Mouse (Mus musculus) CH12.LX (cell line): ENCODE results near the gene Herc4. TPM values are rescaled to one million over a fixed set of nuclear protein-coding genes. Genes with fewer than 3 reads are reported as not detected.

Experiments used
- DNase-seq: peaks from one replicate; pipeline ENCODE4 v3.0.0-alpha.2; 2013; ENCODE audit errors: extremely low read depth
- H3K27ac ChIP-seq: 2 replicates; pipeline ENCODE4 v1.5.1; 2012; ENCODE audit warnings: low read depth, mild to moderate bottlenecking, control low read depth, moderate library complexity; ENCODE audit not compliant: insufficient read depth
- H3K27me3 ChIP-seq: replicated peaks from 2 replicates; pipeline ENCODE3; 2012; ENCODE audit warnings: inconsistent platforms
- H3K36me3 ChIP-seq, 2 experiments: replicated peaks in 1 of 2; 2 replicates each; pipeline versions ENCODE3 to v1.6.1; 2012; ENCODE audit warnings: inconsistent platforms in 1 of 2, low read length in 1 of 2, mild to moderate bottlenecking in 1 of 2, mixed read lengths in 1 of 2, moderate library complexity in 1 of 2; ENCODE audit not compliant: control insufficient read depth in 1 of 2, insufficient read depth in 1 of 2
- H3K4me1 ChIP-seq, 2 experiments: 2 replicates each; pipeline ENCODE4 v1.6.1; 2012; ENCODE audit warnings: inconsistent platforms in 1 of 2, moderate library complexity in 1 of 2; ENCODE audit not compliant: insufficient read depth in 2 of 2, control insufficient read depth in 1 of 2
- H3K4me2 ChIP-seq: 2 replicates; pipeline ENCODE4 v1.6.1; 2012; ENCODE audit warnings: low read depth, mild to moderate bottlenecking, control low read depth; ENCODE audit not compliant: poor library complexity, insufficient read depth, severe bottlenecking
- H3K4me3 ChIP-seq, 3 experiments: fragments of 150-350 bp in 1 of 3; sonication (generic) in 1 of 3; replicated peaks in 1 of 3; 2 replicates each; pipeline versions ENCODE3 to v1.5.1; 2011 to 2012; ENCODE audit warnings: low read depth in 2 of 3, low read length in 2 of 3, mild to moderate bottlenecking in 2 of 3, moderate library complexity in 2 of 3, control low read depth in 1 of 3, improper control_type of control experiment in 1 of 3, inconsistent platforms in 1 of 3, mixed read lengths in 1 of 3; ENCODE audit not compliant: poor library complexity in 1 of 3
- H3K79me2 ChIP-seq: replicated peaks from 2 replicates; pipeline ENCODE4 v1.6.1; 2012; ENCODE audit warnings: mild to moderate bottlenecking, moderate library complexity; ENCODE audit not compliant: control insufficient read depth, poor library complexity, insufficient read depth, severe bottlenecking; ENCODE audit errors: extremely low read depth
- H3K9ac ChIP-seq: 2 replicates; pipeline ENCODE4 v1.6.1; 2012; ENCODE audit warnings: low read depth, mild to moderate bottlenecking, control low read depth, moderate library complexity; ENCODE audit not compliant: insufficient read depth
- H3K9me3 ChIP-seq: replicated peaks from 2 replicates; pipeline ENCODE3; 2012; ENCODE audit warnings: low read length, inconsistent platforms, mixed read lengths
- BHLHE40 ChIP-seq: IDR thresholded peaks from 2 replicates; pipeline ENCODE4 v1.6.1; 2011; ENCODE audit warnings: mild to moderate bottlenecking, low read depth, low read length, improper control_type of control experiment
- CHD1 ChIP-seq: IDR thresholded peaks from 2 replicates; pipeline ENCODE4 v1.6.1; 2012; ENCODE audit warnings: low read depth, low read length, improper control_type of control experiment, inconsistent platforms
- CHD2 ChIP-seq: IDR thresholded peaks from 2 replicates; pipeline ENCODE4 v1.6.1; 2011; ENCODE audit warnings: low read length, improper control_type of control experiment
- CTCF ChIP-seq, 2 experiments: IDR thresholded peaks in 1 of 2; conservative IDR thresholded peaks in 1 of 2; 2 replicates each; pipeline ENCODE4 v1.5.1; 2011 to 2012; ENCODE audit warnings: low read depth in 2 of 2, low read length in 2 of 2, improper control_type of control experiment in 1 of 2, inconsistent platforms in 1 of 2, mild to moderate bottlenecking in 1 of 2, moderate library complexity in 1 of 2
- E2F4 ChIP-seq: IDR thresholded peaks from 2 replicates; pipeline ENCODE4 v1.6.1; 2011; ENCODE audit warnings: low read depth, low read length, improper control_type of control experiment; ENCODE audit not compliant: insufficient replicate concordance
- ELF1 ChIP-seq: IDR thresholded peaks from 2 replicates; pipeline ENCODE4 v1.6.1; 2014; ENCODE audit warnings: low read depth, mild to moderate bottlenecking, inconsistent platforms, low read length, improper control_type of control experiment
- EP300 ChIP-seq: IDR thresholded peaks from 2 replicates; pipeline ENCODE4 v1.6.1; 2011; ENCODE audit warnings: low read length, improper control_type of control experiment
- ETS1 ChIP-seq: conservative IDR thresholded peaks from 2 replicates; pipeline ENCODE4 v1.6.1; 2012; ENCODE audit warnings: low read depth, mild to moderate bottlenecking, inconsistent platforms, low read length, improper control_type of control experiment, moderate library complexity
- GABPA ChIP-seq: IDR thresholded peaks from 2 replicates; pipeline ENCODE4 v1.6.1; 2012; ENCODE audit warnings: low read depth, low read length, improper control_type of control experiment, inconsistent platforms; ENCODE audit not compliant: insufficient replicate concordance
- HCFC1 ChIP-seq: IDR thresholded peaks from 2 replicates; pipeline ENCODE4 v1.6.1; 2012; ENCODE audit warnings: low read depth, mild to moderate bottlenecking, inconsistent platforms, low read length, improper control_type of control experiment
- IRF4 ChIP-seq: IDR thresholded peaks from 2 replicates; pipeline ENCODE4 v1.6.1; 2014; ENCODE audit warnings: low read depth, mild to moderate bottlenecking, inconsistent platforms, low read length, improper control_type of control experiment
- JUN ChIP-seq: IDR thresholded peaks from 2 replicates; pipeline ENCODE4 v1.6.1; 2011; ENCODE audit warnings: low read depth, mild to moderate bottlenecking, low read length, improper control_type of control experiment, moderate library complexity; ENCODE audit not compliant: insufficient read depth
- JUND ChIP-seq: conservative IDR thresholded peaks from 2 replicates; pipeline ENCODE4 v1.6.1; 2011; ENCODE audit warnings: low read depth, low read length, improper control_type of control experiment
- KAT2A ChIP-seq: IDR thresholded peaks from 2 replicates; pipeline ENCODE4 v1.6.1; 2012; ENCODE audit warnings: low read length, improper control_type of control experiment, inconsistent platforms; ENCODE audit not compliant: insufficient replicate concordance
- MAFK ChIP-seq: IDR thresholded peaks from 2 replicates; pipeline ENCODE4 v1.6.1; 2011; ENCODE audit warnings: low read length, improper control_type of control experiment; ENCODE audit not compliant: insufficient replicate concordance
- MAX ChIP-seq: IDR thresholded peaks from 2 replicates; pipeline ENCODE4 v1.6.1; 2011; ENCODE audit warnings: low read length, improper control_type of control experiment
- MAZ ChIP-seq: IDR thresholded peaks from 2 replicates; pipeline ENCODE4 v1.6.1; 2012; ENCODE audit warnings: low read depth, mild to moderate bottlenecking, inconsistent platforms, low read length, improper control_type of control experiment, moderate library complexity
- MEF2A ChIP-seq: IDR thresholded peaks from 2 replicates; pipeline ENCODE4 v1.6.1; 2014; ENCODE audit warnings: low read depth, mild to moderate bottlenecking, inconsistent platforms, low read length, improper control_type of control experiment, borderline replicate concordance
- MXI1 ChIP-seq: IDR thresholded peaks from 2 replicates; pipeline ENCODE4 v1.6.1; 2011; ENCODE audit warnings: mild to moderate bottlenecking, low read depth, low read length, improper control_type of control experiment
- MYC ChIP-seq: IDR thresholded peaks from 2 replicates; pipeline ENCODE4 v1.6.1; 2011; ENCODE audit warnings: low read depth, mild to moderate bottlenecking, improper control_type of control experiment, low read length
- NELFE ChIP-seq: IDR thresholded peaks from 2 replicates; pipeline ENCODE4 v1.6.1; 2011; ENCODE audit warnings: low read depth, low read length, improper control_type of control experiment
- NRF1 ChIP-seq: IDR thresholded peaks from 2 replicates; pipeline ENCODE4 v1.6.1; 2014; ENCODE audit warnings: low read depth, mild to moderate bottlenecking, inconsistent platforms, low read length, improper control_type of control experiment, moderate library complexity
- PAX5 ChIP-seq: IDR thresholded peaks from 2 replicates; pipeline ENCODE4 v1.6.1; 2012; ENCODE audit warnings: low read length, inconsistent platforms, mixed read lengths
- POLR2A ChIP-seq: IDR thresholded peaks from 2 replicates; pipeline ENCODE4 v1.6.1; 2011; ENCODE audit warnings: low read depth, mild to moderate bottlenecking, improper control_type of control experiment, low read length
- POLR2AphosphoS2 ChIP-seq: IDR thresholded peaks from 2 replicates; pipeline ENCODE4 v1.6.1; 2011; ENCODE audit warnings: low read depth, low read length, improper control_type of control experiment
- RAD21 ChIP-seq: IDR thresholded peaks from 2 replicates; pipeline ENCODE4 v1.6.1; 2011; ENCODE audit warnings: low read depth, mild to moderate bottlenecking, low read length, improper control_type of control experiment, moderate library complexity
- RCOR1 ChIP-seq: conservative IDR thresholded peaks from 2 replicates; pipeline ENCODE4 v1.6.1; 2012; ENCODE audit warnings: low read depth, mild to moderate bottlenecking, inconsistent platforms, low read length, improper control_type of control experiment
- SIN3A ChIP-seq: IDR thresholded peaks from 2 replicates; pipeline ENCODE4 v1.6.1; 2012; ENCODE audit warnings: low read length, improper control_type of control experiment, inconsistent platforms
- SMC3 ChIP-seq: IDR thresholded peaks from 2 replicates; pipeline ENCODE4 v1.6.1; 2011; ENCODE audit warnings: low read depth, low read length, improper control_type of control experiment
- TBP ChIP-seq: conservative IDR thresholded peaks from 2 replicates; pipeline ENCODE4 v1.6.1; 2011; ENCODE audit warnings: low read depth, low read length, improper control_type of control experiment
- TCF12 ChIP-seq: IDR thresholded peaks from 2 replicates; pipeline ENCODE4 v1.6.1; 2014; ENCODE audit warnings: low read depth, mild to moderate bottlenecking, inconsistent platforms, low read length, improper control_type of control experiment
- UBTF ChIP-seq: IDR thresholded peaks from 2 replicates; pipeline ENCODE4 v1.6.1; 2012; ENCODE audit warnings: low read depth, mild to moderate bottlenecking, inconsistent platforms, low read length, improper control_type of control experiment, moderate library complexity
- USF1 ChIP-seq: IDR thresholded peaks from 2 replicates; pipeline ENCODE4 v1.6.1; 2014; ENCODE audit warnings: low read depth, mild to moderate bottlenecking, inconsistent platforms, low read length, improper control_type of control experiment
- USF2 ChIP-seq: conservative IDR thresholded peaks from 2 replicates; pipeline ENCODE4 v1.6.1; 2011; ENCODE audit warnings: low read depth, low read length, improper control_type of control experiment
- ZC3H11A ChIP-seq: IDR thresholded peaks from 2 replicates; pipeline ENCODE4 v1.6.1; 2012; ENCODE audit warnings: low read depth, mild to moderate bottlenecking, inconsistent platforms, low read length, improper control_type of control experiment
- ZKSCAN1 ChIP-seq: IDR thresholded peaks from 2 replicates; pipeline ENCODE4 v1.6.1; 2012; ENCODE audit warnings: low read depth, inconsistent platforms, low read length, improper control_type of control experiment, borderline replicate concordance
- ZMIZ1 ChIP-seq: IDR thresholded peaks from 2 replicates; pipeline ENCODE4 v1.6.1; 2012; ENCODE audit warnings: low read depth, mild to moderate bottlenecking, inconsistent platforms, low read length, improper control_type of control experiment
- ZNF384 ChIP-seq: IDR thresholded peaks from 2 replicates; pipeline ENCODE4 v1.6.1; 2012; ENCODE audit warnings: low read depth, low read length, improper control_type of control experiment, inconsistent platforms
- dilution Hi-C: fragments of 300-500 bp; cut with MboI; formaldehyde crosslinking; loops from 2 replicates; pipeline ENCODE4 v1.14.3; 2020; ENCODE audit warnings: low sequenced_read_pairs; ENCODE audit not compliant: extremely low pct_unique_long_range_greater_than_20kb, extremely low pct_ligation_motif_present
- in situ Hi-C: fragments of 300-500 bp; cut with MboI; formaldehyde crosslinking; loops from 3 replicates; pipeline ENCODE4 v1.14.3; 2019; ENCODE audit warnings: low sequenced_read_pairs, low pct_ligation_motif_present, low pct_unique_long_range_greater_than_20kb, mixed read lengths
- polyA plus RNA-seq: library from polyadenylated mRNA; unstranded; fragments of >175 nt; gene quantifications from 2 replicates; pipeline ENCODE4 v1.2.1, GENCODE M21; 2012; ENCODE audit warnings: low read depth; ENCODE audit not compliant: insufficient read length
- total RNA-seq, 2 experiments: library from RNA; depleted of rRNA; stranded (reverse); fragments of 300-350 nt in 1 of 2; fragments of >200 nt in 1 of 2; gene quantifications; 2 replicates each; pipeline ENCODE4 v1.2.3; 2012 to 2014

Gene Herc4
- total and polyA plus RNA-seq, 3 experiments, result 36.6 to 96.1 (median 68.1) TPM

DNA sequence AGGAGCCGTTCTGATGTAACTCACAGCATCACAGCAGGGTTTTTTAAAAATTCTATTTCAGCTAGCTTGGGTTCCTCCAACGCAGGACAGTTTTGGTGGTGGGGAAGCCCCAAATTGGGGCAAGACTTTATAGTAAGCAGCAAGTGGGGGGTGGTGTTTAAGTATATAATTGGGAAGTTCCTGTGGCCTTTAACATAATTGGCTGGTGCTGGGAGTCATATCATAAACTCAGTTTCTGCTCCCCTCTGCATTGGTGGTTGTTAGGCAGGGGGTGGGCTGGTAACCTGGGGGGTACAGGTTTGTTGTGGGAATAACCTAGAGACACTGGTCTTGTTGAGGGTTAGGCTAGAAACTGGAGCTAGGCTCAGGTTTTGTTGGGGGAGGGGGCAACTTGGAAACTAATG, 2.7 kb upstream of the Herc4 start:
- Histone ChIP-seq H3K27ac (peak overlapping the region; percentile 90), H3K36me3 (peaks cover 0 to 3% of the 10 kb centered on the region in 2 experiments), H3K4me2 (peak overlapping the region; percentile 99), H3K4me1 (peaks cover 16 to 40% of the 10 kb centered on the region in 2 experiments), H3K9me3 (peaks cover 7% of the 10 kb centered on the region), H3K4me3 (no peak overlapping the region), H3K79me2 (peaks cover 22% of the 10 kb centered on the region), H3K9ac (no peak overlapping the region), H3K27me3 (no peaks in the 10 kb centered on the region)
- in situ Hi-C loops, result no loop called here
- TF ChIP-seq JUN (no peak), SIN3A (peak; percentile 75), CHD2 (peak; percentile 84), PAX5 (no peak), SMC3 (0 out of 2 replicates have a peak, but pooled peaks have one; percentile 2), ZC3H11A (no peak), MAFK (no peak), ETS1 (peak; percentile 86), MAZ (peak; percentile 84), HCFC1 (peak; percentile 53; the same call in 1 of the 2 replicates), RAD21 (peak; percentile 1; the same call in 1 of the 2 replicates), NRF1 (peak; percentile 40; the same call in 1 of the 2 replicates), CTCF (conservative IDR thresholded peaks at IDR 0.05 in 1 of 2, IDR thresholded peaks at IDR 0.05 in 1 of 2; ENCODE audit: low read depth in 2 of 2, low read length in 2 of 2) (no peak), RCOR1 (peak; percentile 63; the same call in 1 of the 2 replicates), ZNF384 (peak; percentile 72), CHD1 (no peak; the same call in 1 of the 2 replicates), JUND (no peak), TBP (0 out of 2 replicates have a peak, but pooled peaks have one; percentile 48), TCF12 (0 out of 2 replicates have a peak, but pooled peaks have one; percentile 27), MAX (no peak), MYC (no peak; the same call in 1 of the 2 replicates), NELFE (0 out of 2 replicates have a peak, but pooled peaks have one; percentile 36), ZKSCAN1 (no peak), GABPA (no peak), BHLHE40 (peak; percentile 41), USF2 (no peak), KAT2A (no peak), MEF2A (peak; percentile 92), POLR2AphosphoS2 (peak; percentile 45; the same call in 1 of the 2 replicates), E2F4 (no peak), POLR2A (0 out of 2 replicates have a peak, but pooled peaks have one; percentile 27), MXI1 (peak; percentile 49; the same call in 1 of the 2 replicates), ELF1 (peak; percentile 34; the same call in 1 of the 2 replicates), ZMIZ1 (no peak), UBTF (no peak), IRF4 (peak; percentile 77; the same call in 1 of the 2 replicates), USF1 (no peak), EP300 (peak; percentile 64; the same call in 1 of the 2 replicates)
- dilution Hi-C loops, result no loop called here
- DNase-seq, result peak; percentile 86
